Mouse (Mus musculus) liver, embryonic 18 days (tissue): ENCODE data around the gene Rhag. TPM values are rescaled to one million over a fixed set of nuclear protein-coding genes. Genes with fewer than 3 reads are reported as not detected.

Source experiments
- polyA plus RNA-seq: library from polyadenylated mRNA; depleted of rRNA; stranded (reverse); fragments of >200 nt; gene quantifications from 2 replicates; pipeline ENCODE4 v1.2.3, GENCODE M21; 2012; rRNA removed

Rhag gene
- polyA plus RNA-seq: 80.1 and 84.6 TPM in 2 replicates

DNA sequence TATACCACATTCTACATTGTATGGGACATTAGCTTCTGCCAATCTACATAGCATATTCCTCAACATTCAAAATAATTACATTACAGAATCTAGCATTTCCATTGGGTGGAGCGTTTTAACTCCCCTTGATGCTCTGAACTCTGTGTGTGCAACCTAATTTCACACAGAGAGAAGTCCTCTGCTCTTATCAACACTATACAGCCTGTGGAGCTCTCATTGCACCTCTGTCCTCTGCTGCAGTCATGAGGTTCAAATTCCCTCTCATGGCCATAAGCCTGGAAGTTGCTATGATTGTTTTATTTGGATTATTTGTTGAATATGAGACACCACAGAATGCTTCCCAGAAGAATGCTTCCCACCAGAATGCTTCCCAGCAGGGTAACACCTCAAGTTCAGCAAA is at the start of gene Rhag:
Gene Rhag, plus strand, starts transcription at position 193 of the 400 bp plus-strand sequence.

DNA sequence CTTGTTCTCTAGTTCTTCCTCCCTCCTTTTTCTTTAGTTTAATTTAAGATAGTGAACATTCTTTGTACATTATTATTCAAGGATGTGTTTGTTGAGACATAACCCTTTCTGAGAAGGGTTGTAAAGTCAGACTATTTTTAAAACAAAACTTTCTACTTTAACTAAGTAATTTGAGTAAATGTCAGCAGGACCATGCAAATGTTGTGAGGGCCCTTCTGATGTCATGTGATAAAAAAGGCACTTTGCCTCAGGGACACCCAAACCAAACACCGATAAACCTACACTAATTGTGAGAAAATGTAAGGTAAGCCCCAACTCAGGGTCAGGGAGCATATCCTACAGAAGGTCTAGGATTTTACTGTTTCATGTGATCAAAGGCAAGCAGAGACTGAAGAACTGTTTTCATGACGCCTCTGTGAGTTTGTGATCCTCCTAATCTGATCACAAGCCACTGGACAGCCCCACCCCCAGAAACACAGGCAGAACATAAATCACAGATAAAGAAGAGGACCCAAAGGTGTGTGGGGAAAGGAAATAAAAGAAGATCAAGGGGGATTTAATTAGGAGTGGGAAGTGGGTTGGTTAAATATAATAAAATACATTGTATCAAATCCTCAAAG is 3.9 kb upstream of the Rhag start, which contains the start of gene Crisp2:
Gene Crisp2, minus strand, starts transcription at position 51 of the 620 bp plus-strand sequence.

DNA sequence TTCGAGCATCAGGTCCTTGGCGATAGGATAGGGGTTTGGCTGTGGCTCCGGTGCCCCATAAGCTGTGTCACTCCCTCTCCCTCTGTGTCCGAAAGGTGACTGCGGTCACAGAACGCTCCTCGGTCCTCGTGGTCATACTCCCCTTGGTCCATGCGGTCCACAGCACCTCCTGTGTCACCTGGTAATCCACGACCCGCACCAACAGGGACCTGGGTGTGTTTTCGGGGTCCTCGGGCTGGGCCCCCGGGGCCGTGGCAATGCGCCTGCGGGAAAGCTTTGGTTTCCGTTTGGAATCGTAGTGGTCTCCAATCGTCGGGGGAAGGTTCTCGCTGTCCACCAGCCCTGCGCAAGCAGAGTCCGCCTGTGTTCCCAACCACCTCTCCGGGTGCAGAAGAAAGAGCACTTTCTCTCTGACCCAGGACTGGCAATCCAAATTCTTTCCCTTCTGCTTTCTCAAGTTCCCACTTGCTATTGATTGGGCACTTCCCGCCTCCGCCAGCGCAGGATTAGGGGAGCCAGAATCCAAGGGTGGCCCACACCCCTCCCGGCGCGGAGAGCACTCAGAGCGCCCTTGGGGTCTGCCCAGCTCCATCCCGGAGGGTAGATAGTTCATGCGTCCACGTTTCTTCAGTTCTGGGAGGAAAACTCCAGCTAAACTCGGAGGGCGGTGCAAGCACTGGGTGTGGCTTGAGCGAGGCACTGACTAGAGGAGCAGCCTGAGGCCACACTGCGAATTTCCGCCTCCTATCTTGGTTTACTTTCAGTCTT is 69.2 kb downstream of the Rhag start, which contains the start of gene 9130008F23Rik:
Gene 9130008F23Rik, minus strand, starts transcription at position 636 of the 768 bp plus-strand sequence.

Other genes with a start within 250 kb of the Rhag start
- not detected in 2 replicates for gene Esp6, start 249.6 kb upstream of the Rhag start, polyA plus RNA-seq
- gene Esp4, start 212.5 kb upstream of the Rhag start, polyA plus RNA-seq: not detected in 2 replicates
- not detected in 2 replicates for gene Esp3, start 179.1 kb upstream of the Rhag start, polyA plus RNA-seq
- not detected in 2 replicates for gene Esp1, start 84.0 kb upstream of the Rhag start, polyA plus RNA-seq
- gene Crisp2, start 4.1 kb upstream of the Rhag start, polyA plus RNA-seq: 0.06 and 0.22 TPM in 2 replicates
- gene 9130008F23Rik, start 69.4 kb downstream of the Rhag start, polyA plus RNA-seq: 0.29 and 0.40 TPM in 2 replicates
- gene Glyatl3, start 103.2 kb downstream of the Rhag start, polyA plus RNA-seq: 0.03 TPM in 1 of 2 replicates, not detected in the other
- 24.9 and 28.8 TPM in 2 replicates for gene Mut, start 123.6 kb downstream of the Rhag start, polyA plus RNA-seq
- 7.6 and 7.9 TPM in 2 replicates for gene Cenpq, start 123.9 kb downstream of the Rhag start, polyA plus RNA-seq